In genomic region chr7:57341910-57342309, GRCm38 (mm10) we compare ENCODE assay signal across 26 mouse cellular contexts. TPM values are rescaled to one million over a fixed set of nuclear protein-coding genes. Genes with fewer than 3 reads are reported as not detected.
DNase-seq lines count a peak whose midpoint lies in the region; ATAC-seq and TF ChIP-seq lines count a peak whose summit lies in the region.
"Had no signal": no experiment of that assay in that cellular context is flagged by ENCODE, and none has a peak within 500 bp of the region (broad histone marks: within the 10 kb centered on the region; RNA-seq: fewer than 3 reads in every experiment).

No protein-coding gene starts in this region.

- no peak overlapping the region for H3K9ac ChIP-seq in intestine, postnatal 0 days (ENCODE audit: low read depth, low read length)
- H3K9ac ChIP-seq: embryonic facial prominence, embryonic 12.5 days; embryonic facial prominence, embryonic 15.5 days; forebrain, postnatal 0 days; heart, embryonic 12.5 days; heart, embryonic 15.5 days; hindbrain, embryonic 14.5 days had no signal

- TF ChIP-seq CTCF in kidney, adult 2 months (conservative IDR thresholded peaks at IDR 0.05; ENCODE audit: insufficient read depth, insufficient read length, low read depth, low read length) = no peak
- no peak for TF ChIP-seq CTCF in intestine, postnatal 0 days (IDR thresholded peaks at IDR 0.05; ENCODE audit: low read depth)

- H3K27me3 ChIP-seq in kidney, adult 2 months (replicated peaks; ENCODE audit: control insufficient read depth, insufficient read depth, low read length) = no peaks in the 10 kb centered on the region
- H3K27me3 ChIP-seq in intestine, postnatal 0 days (replicated peaks; ENCODE audit: control insufficient read depth, insufficient read depth, low read length) = no peaks in the 10 kb centered on the region
- H3K27me3 ChIP-seq: embryonic facial prominence, embryonic 12.5 days; embryonic facial prominence, embryonic 15.5 days; heart, embryonic 12.5 days; heart, embryonic 15.5 days had no signal

- no peaks in the 10 kb centered on the region for H3K9me3 ChIP-seq in intestine, postnatal 0 days (ENCODE audit: control insufficient read depth)
- H3K9me3 ChIP-seq: embryonic facial prominence, embryonic 12.5 days; embryonic facial prominence, embryonic 15.5 days; heart, embryonic 12.5 days; heart, embryonic 15.5 days had no signal

- no peak overlapping the region for H3K27ac ChIP-seq in kidney, adult 2 months (ENCODE audit: insufficient read depth, low read depth, low read length)
- no peak overlapping the region for H3K27ac ChIP-seq in intestine, postnatal 0 days (ENCODE audit: low read depth, low read length)
- H3K27ac ChIP-seq: embryonic facial prominence, embryonic 12.5 days; embryonic facial prominence, embryonic 15.5 days; gastrocnemius, adult 2 months; heart, embryonic 15.5 days; hindbrain, embryonic 14.5 days; hindbrain, postnatal 0 days had no signal

- DNase-seq in kidney, adult 2 months = peak; percentile 69
- no peak for DNase-seq in kidney, postnatal 10 days
- peak; percentile 1 for DNase-seq in retina, embryonic 14.5 days (ENCODE audit: low spot score)
- no peak for DNase-seq in retina, postnatal 1 day
- DNase-seq in gastrocnemius, postnatal 14 days = no peak
- no peak for DNase-seq in heart, postnatal 4 days
- DNase-seq: adrenal gland, adult 8-10 months; adrenal gland, postnatal 25 days; cerebellum, adult 11 months; cerebellum, adult 8-10 months; cerebellum, postnatal 10 days; forebrain, postnatal 0 days; gastrocnemius, adult 2 months; gastrocnemius, postnatal 25 days; heart, adult 18-20 months; heart, postnatal 10 days; heart, postnatal 36 days had no signal

- H3K4me2 ChIP-seq in intestine, postnatal 0 days (replicated peaks; ENCODE audit: low read depth) = no peak overlapping the region; the same call in 1 of the 2 replicates
- H3K4me2 ChIP-seq: embryonic facial prominence, embryonic 12.5 days; embryonic facial prominence, embryonic 15.5 days; heart, embryonic 12.5 days; heart, embryonic 15.5 days; hindbrain, embryonic 14.5 days had no signal

- H3K4me1 ChIP-seq in kidney, adult 2 months (ENCODE audit: control insufficient read depth, insufficient read depth, low read length) = no peaks in the 10 kb centered on the region
- H3K4me1 ChIP-seq in intestine, postnatal 0 days (replicated peaks; ENCODE audit: control insufficient read depth, insufficient read depth, low read length) = no peaks in the 10 kb centered on the region
- H3K4me1 ChIP-seq: embryonic facial prominence, embryonic 12.5 days; embryonic facial prominence, embryonic 15.5 days; heart, embryonic 12.5 days; heart, embryonic 15.5 days had no signal

- 52% methylated on average over 8 of the region's 8 CpGs for whole genome bisulfite sequencing in kidney, adult 2 months
- WGBS in intestine, postnatal 0 days = 44% methylated on average over 8 of the region's 8 CpGs

- intact Hi-C loops in gastrocnemius, postnatal 14 days (cut with DNase I; ENCODE audit: low total_unique reads) = no loop called here

- H3K4me3 ChIP-seq in kidney, adult 2 months (ENCODE audit: insufficient read depth, low read depth, low read length) = no peak overlapping the region
- H3K4me3 ChIP-seq in intestine, postnatal 0 days (ENCODE audit: low read depth, low read length) = no peak overlapping the region
- H3K4me3 ChIP-seq: embryonic facial prominence, embryonic 12.5 days; embryonic facial prominence, embryonic 15.5 days; gastrocnemius, adult 2 months; heart, embryonic 12.5 days; heart, embryonic 15.5 days had no signal

- peak; percentile 84 for ATAC-seq in intestine, postnatal 0 days
- ATAC-seq: activated CD4-positive, CD25-positive, alpha-beta regulatory T cell, adult 4 months; forebrain, embryonic 14.5 days; forebrain, postnatal 0 days; hindbrain, postnatal 0 days had no signal

- no peaks in the 10 kb centered on the region for H3K36me3 ChIP-seq in kidney, adult 2 months (ENCODE audit: control insufficient read depth, insufficient read depth, low read length)
- H3K36me3 ChIP-seq in intestine, postnatal 0 days (ENCODE audit: control insufficient read depth, insufficient read depth) = no peaks in the 10 kb centered on the region
- H3K36me3 ChIP-seq: embryonic facial prominence, embryonic 12.5 days; embryonic facial prominence, embryonic 15.5 days; heart, embryonic 12.5 days; heart, embryonic 15.5 days had no signal

- no peak for TF ChIP-seq POLR2A in kidney, adult 2 months (IDR thresholded peaks at IDR 0.05; ENCODE audit: low read depth, low read length)

RNA-seq across cellular contexts. Expression of gene Gabrg3, which starts 45.1 kb away (rescaled TPM):
- polyA plus RNA-seq in kidney, adult 2 months (2012; rRNA removed) = 0.08 and 0.13 TPM in 2 replicates
- polyA plus RNA-seq in intestine, postnatal 0 days (2015; fragmentation: Nextera tagmentation; extraction: Ambion mirVana) = 0.87 and 1.2 TPM in 2 replicates
- under 1 TPM in 1 of 2 experiments, not detected in 1; 0.07 TPM for total RNA-seq in gastrocnemius, postnatal 14 days (2021)
- total RNA-seq in heart, postnatal 4 days (2021) = under 1 TPM; 0.23 to 0.48 TPM
- total RNA-seq: gastrocnemius, adult 2 months; gastrocnemius, postnatal 25 days had no signal

Comparison
In these comparisons a context has a peak if more than half of its experiments do, and no peak if none do; other contexts are left out.
1. DNase-seq: peak in kidney, adult 2 months (single experiment) and retina, embryonic 14.5 days (single experiment); none in kidney, postnatal 10 days (single experiment), retina, postnatal 1 day (single experiment), gastrocnemius, postnatal 14 days (single experiment) and heart, postnatal 4 days (single experiment).